Mouse (Mus musculus) forebrain, embryonic 14.5 days (tissue): Measurements from ENCODE around the gene Prrc2a. TPM values are rescaled to one million over a fixed set of nuclear protein-coding genes. Genes with fewer than 3 reads are reported as not detected.
A peak's percentile ranks its signal among the peaks of the same experiment; 100 is the strongest.

ENCODE experiments used
- ATAC-seq: fragments of 200-750 bp; cut with Nextera tagmentation; 2 replicates; pipeline ENCODE4 v1.8.0; 2017; ENCODE audit warnings: mild to moderate bottlenecking, moderate library complexity
- DNase-seq: peaks from one replicate; pipeline ENCODE4 v3.0.0-alpha.2; 2015; ENCODE audit warnings: low spot score
- H3K27ac ChIP-seq: fragments of 300-500 bp; sonication (generic); 2 replicates; pipeline ENCODE4 v1.5.1; 2014; ENCODE audit warnings: low read depth, mild to moderate bottlenecking, control low read depth, low read length, moderate library complexity
- H3K27me3 ChIP-seq: fragments of 300-500 bp; sonication (generic); replicated peaks from 2 replicates; pipeline ENCODE4 v1.6.1; 2014; ENCODE audit warnings: low read length, control low read depth, mixed read lengths; ENCODE audit not compliant: control insufficient read depth, insufficient read depth
- H3K36me3 ChIP-seq: fragments of 300-500 bp; sonication (generic); 2 replicates; pipeline ENCODE4 v1.6.1; 2014; ENCODE audit warnings: low read length, control low read depth; ENCODE audit not compliant: control insufficient read depth, insufficient read depth
- H3K4me1 ChIP-seq: fragments of 300-500 bp; sonication (generic); 2 replicates; pipeline ENCODE4 v1.6.1; 2014; ENCODE audit warnings: antibody characterized with exemption, low read length, control low read depth; ENCODE audit not compliant: control insufficient read depth, insufficient read depth
- H3K4me2 ChIP-seq: fragments of 300-500 bp; sonication (generic); 2 replicates; pipeline ENCODE4 v1.6.1; 2014; ENCODE audit warnings: mild to moderate bottlenecking, control low read depth, low read length
- H3K4me3 ChIP-seq: fragments of 300-500 bp; sonication (generic); 2 replicates; pipeline ENCODE4 v1.5.1; 2014; ENCODE audit warnings: low read depth, low read length, control low read depth
- H3K9ac ChIP-seq: fragments of 300-500 bp; sonication (generic); 2 replicates; pipeline ENCODE4 v1.6.1; 2014; ENCODE audit warnings: mild to moderate bottlenecking, low read length, control low read depth, moderate library complexity
- H3K9me3 ChIP-seq: fragments of 300-500 bp; sonication (generic); replicated peaks from 2 replicates; pipeline ENCODE4 v1.6.1; 2016; ENCODE audit warnings: low read length, control low read depth, mixed read lengths; ENCODE audit not compliant: control insufficient read depth
- WGBS: fragments of 180-500 bp; shearing (Covaris S2); extraction: QIAGEN DNeasy Blood & Tissue Kit; methylation state at CpG from one replicate; pipeline ENCODE4 v1.1.7; 2014; 5-methylcytosine and 5-hydroxymethylcytosine counted together
- polyA plus RNA-seq: library from polyadenylated mRNA; unstranded; fragments of >200 nt; fragmentation: Nextera tagmentation; extraction: Ambion mirVana; gene quantifications from 2 replicates; pipeline ENCODE4 v1.2.1, GENCODE M21; 2014

The Prrc2a gene
- polyA plus RNA-seq, 1 experiment from 2014 or later = 117 TPM

- no peak within 1 kb of the TSS for H3K4me3 ChIP-seq
- peaks cover 25% of the 10 kb centered on the region for H3K27me3 ChIP-seq
- no peaks in the 10 kb centered on the region for H3K9me3 ChIP-seq
- no peaks in the 10 kb centered on the region for H3K36me3 ChIP-seq
- WGBS = 80% methylated on average over 28 of the region's 28 CpGs
- H3K9ac ChIP-seq = no peak within 1 kb of the TSS
- peaks cover 10% of the 10 kb centered on the region for H3K4me1 ChIP-seq
- H3K4me2 ChIP-seq = peak within 1 kb of the TSS; percentile 60; the same call in 1 of the 2 replicates
- ATAC-seq (no peak), DNase-seq (no peak)
- no peak within 1 kb of the TSS for H3K27ac ChIP-seq
These were observed 29.5 kb upstream of the Prrc2a start, which contains the start of gene Ltb for GRCm38 (mm10) chr17:35193881-35194843. Gene Ltb, plus strand, starts transcription at chr17:35194439.

GRCm38 (mm10) chr17:35192924-35193323 lies 28.2 kb upstream of the Prrc2a start:
- H3K4me2 ChIP-seq = no peak overlapping the region
- H3K27me3 ChIP-seq = peaks cover 25% of the 10 kb centered on the region
- no peak overlapping the region for H3K27ac ChIP-seq
- peaks cover 10% of the 10 kb centered on the region for H3K4me1 ChIP-seq
- no peaks in the 10 kb centered on the region for H3K36me3 ChIP-seq
- 88% methylated on average over 5 of the region's 5 CpGs for WGBS
- no peak overlapping the region for H3K4me3 ChIP-seq
- H3K9ac ChIP-seq = no peak overlapping the region
- no peak for DNase-seq
- H3K9me3 ChIP-seq = no peaks in the 10 kb centered on the region
- no peak for ATAC-seq

- no peak for DNase-seq
- ATAC-seq = no peak
- 62% methylated on average over 2 of the region's 2 CpGs for WGBS
These were observed 27.0 kb upstream of the Prrc2a start for GRCm38 (mm10) chr17:35191723-35192122.

DNA sequence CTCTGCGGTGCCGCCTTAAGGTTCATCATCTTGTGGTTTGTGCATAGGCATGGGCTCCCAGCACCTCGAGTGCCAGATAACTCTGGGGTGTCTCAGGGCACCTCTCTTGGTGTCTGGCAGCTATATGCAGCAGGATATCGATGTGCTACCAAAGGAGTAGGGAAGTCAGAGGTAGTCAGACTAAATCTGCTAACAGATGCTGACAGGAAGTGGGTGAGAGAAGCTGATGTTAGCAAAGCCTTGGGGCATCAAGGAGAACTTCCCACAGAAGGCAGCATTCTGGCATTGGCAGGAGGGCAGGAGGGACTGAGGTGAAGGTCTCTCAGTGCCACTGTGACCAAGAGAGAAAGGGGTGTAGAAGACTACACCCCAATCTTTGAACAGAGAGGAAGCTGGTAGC lies 25.4 kb upstream of the Prrc2a start:
- DNase-seq = no peak
- 84% methylated on average over 4 of the region's 4 CpGs for WGBS

More at GRCm38 (mm10) chr17:35191723-35192122, 27.0 kb upstream of the Prrc2a start:
- no peak overlapping the region for H3K4me2 ChIP-seq
- H3K4me3 ChIP-seq = no peak overlapping the region
- H3K9ac ChIP-seq = no peak overlapping the region
- H3K27ac ChIP-seq = no peak overlapping the region
- H3K27me3 ChIP-seq = peaks cover 20% of the 10 kb centered on the region
- H3K4me1 ChIP-seq = peaks cover 10% of the 10 kb centered on the region
- no peaks in the 10 kb centered on the region for H3K36me3 ChIP-seq
- H3K9me3 ChIP-seq = no peaks in the 10 kb centered on the region

GRCm38 (mm10) chr17:35189186-35189585 lies 24.5 kb upstream of the Prrc2a start:
- H3K9ac ChIP-seq = no peak overlapping the region
- no peaks in the 10 kb centered on the region for H3K36me3 ChIP-seq
- DNase-seq = no peak
- no peak overlapping the region for H3K4me2 ChIP-seq
- no peak overlapping the region for H3K27ac ChIP-seq
- H3K27me3 ChIP-seq = no peaks in the 10 kb centered on the region
- peaks cover 3% of the 10 kb centered on the region; the same call in 1 of the 2 replicates for H3K4me1 ChIP-seq
- 67% methylated on average over 1 of the region's 1 CpGs for WGBS
- no peak overlapping the region for H3K4me3 ChIP-seq
- no peaks in the 10 kb centered on the region for H3K9me3 ChIP-seq
- no peak for ATAC-seq

More for the DNA sequence above, 25.4 kb upstream of the Prrc2a start:
- Histone ChIP-seq H3K9me3 (no peaks in the 10 kb centered on the region), H3K4me3 (no peak overlapping the region), H3K27me3 (peaks cover 5% of the 10 kb centered on the region), H3K4me1 (peaks cover 3% of the 10 kb centered on the region; the same call in 1 of the 2 replicates), H3K36me3 (no peaks in the 10 kb centered on the region), H3K9ac (no peak overlapping the region), H3K27ac (no peak overlapping the region), H3K4me2 (no peak overlapping the region)
- no peak for ATAC-seq

DNA sequence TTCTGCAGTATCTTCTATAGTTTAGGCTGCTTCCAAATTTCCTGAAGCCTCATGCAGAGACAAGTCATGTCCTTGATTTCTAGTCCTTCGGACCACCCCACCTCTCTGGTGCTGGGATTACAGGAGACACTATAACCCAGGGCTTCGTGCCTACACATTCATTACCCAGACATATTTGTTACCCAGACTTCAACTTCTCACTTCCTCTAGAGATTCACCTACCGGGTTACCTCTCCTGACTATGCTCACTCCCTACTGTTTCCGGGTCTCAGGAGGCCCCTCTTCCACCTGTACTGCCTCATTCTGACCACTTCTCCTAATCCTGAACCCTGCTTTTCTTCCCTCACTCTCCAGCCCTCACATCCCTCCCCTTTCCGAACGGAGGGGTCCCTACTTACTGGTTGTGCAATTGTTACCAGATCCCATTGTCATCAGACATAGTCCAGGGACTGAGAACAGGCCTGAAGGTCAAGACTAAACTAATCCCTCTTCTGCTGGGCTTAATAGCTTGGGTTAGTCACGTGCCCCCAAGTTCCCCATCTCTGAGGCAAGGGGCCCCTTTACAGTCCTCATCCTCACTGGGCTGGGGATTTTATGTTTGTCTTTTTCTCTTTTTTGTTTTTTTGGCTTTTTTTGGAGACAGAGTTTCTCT lies 23.4 kb upstream of the Prrc2a start, which contains the start of gene Lst1:
Gene Lst1 (minus strand): TSS at position 481 of the 652 bp plus-strand sequence.
- no peaks in the 10 kb centered on the region for H3K27me3 ChIP-seq
- H3K4me3 ChIP-seq = no peak within 1 kb of the TSS
- H3K27ac ChIP-seq = no peak within 1 kb of the TSS
- H3K9ac ChIP-seq = no peak within 1 kb of the TSS
- DNase-seq (no peak), ATAC-seq (no peak)
- peaks cover 3% of the 10 kb centered on the region; the same call in 1 of the 2 replicates for H3K4me1 ChIP-seq
- H3K9me3 ChIP-seq = no peaks in the 10 kb centered on the region
- 73% methylated on average over 7 of the region's 7 CpGs for WGBS
- H3K4me2 ChIP-seq = no peak within 1 kb of the TSS
- H3K36me3 ChIP-seq = no peaks in the 10 kb centered on the region

DNA sequence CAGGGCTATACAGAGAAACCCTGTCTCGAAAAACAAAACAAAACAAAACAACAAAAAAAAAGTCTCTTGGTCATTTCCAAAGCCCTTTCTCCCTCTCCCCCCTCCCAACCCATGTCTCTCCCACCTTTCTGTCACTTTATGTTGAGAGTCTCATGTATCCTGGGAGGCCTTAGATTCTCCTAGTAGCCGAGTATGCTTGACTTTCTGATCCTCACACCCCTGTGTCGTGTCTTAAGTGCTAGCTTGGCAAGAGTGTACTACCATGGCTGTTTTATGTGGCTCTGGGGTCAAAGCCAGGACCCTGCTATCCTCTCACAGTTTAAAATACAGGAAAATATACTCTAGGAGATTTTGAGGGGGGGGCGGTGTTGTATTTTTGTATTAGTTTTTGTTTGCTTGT lies 22.6 kb upstream of the Prrc2a start:
- no peak for ATAC-seq
- Histone ChIP-seq H3K9me3 (no peaks in the 10 kb centered on the region), H3K27me3 (no peaks in the 10 kb centered on the region), H3K9ac (no peak overlapping the region), H3K36me3 (no peaks in the 10 kb centered on the region), H3K4me2 (no peak overlapping the region), H3K4me1 (peaks cover 3% of the 10 kb centered on the region; the same call in 1 of the 2 replicates), H3K27ac (no peak overlapping the region), H3K4me3 (no peak overlapping the region)
- no peak for DNase-seq
- 79% methylated on average over 4 of the region's 4 CpGs for WGBS

DNA sequence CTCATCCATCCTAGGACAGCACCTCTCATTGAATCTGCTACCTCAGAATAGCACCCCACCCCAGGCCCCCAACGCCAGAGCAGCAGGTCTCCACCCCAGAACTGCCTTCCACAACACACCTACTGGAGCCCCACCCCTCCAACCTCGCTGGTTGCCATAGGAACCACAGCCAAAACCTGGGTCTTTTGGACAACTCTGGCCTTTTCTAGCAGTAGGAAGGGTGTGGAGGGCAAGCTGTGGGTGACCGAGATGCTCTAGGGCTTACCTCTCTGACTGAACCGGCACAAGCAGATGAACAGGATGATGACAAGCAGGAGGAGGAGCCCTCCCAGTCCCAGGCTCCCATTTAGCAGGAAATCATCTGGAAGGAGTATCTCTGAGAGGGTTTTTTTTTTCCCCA lies 22.0 kb upstream of the Prrc2a start:
- no peak overlapping the region for H3K9ac ChIP-seq
- 1% methylated on average over 4 of the region's 4 CpGs for WGBS
- peak overlapping the region; percentile 31; the same call in 1 of the 2 replicates for H3K4me3 ChIP-seq
- peak; percentile 32; the same call in 1 of the 2 replicates for ATAC-seq
- H3K27ac ChIP-seq = peak overlapping the region; percentile 17; the same call in 1 of the 2 replicates
- H3K4me1 ChIP-seq = peaks cover 3% of the 10 kb centered on the region; the same call in 1 of the 2 replicates
- H3K36me3 ChIP-seq = no peaks in the 10 kb centered on the region
- peak; percentile 20 for DNase-seq
- H3K27me3 ChIP-seq = no peaks in the 10 kb centered on the region
- H3K9me3 ChIP-seq = no peaks in the 10 kb centered on the region
- H3K4me2 ChIP-seq = peak overlapping the region; percentile 47
